Mouse (Mus musculus) ovary, postnatal 36 days (tissue): ENCODE measurements around the gene Gm5724.

Source experiments
- DNase-seq: peaks from one replicate; pipeline ENCODE4 v3.0.0; 2022; ENCODE audit warnings: low spot score, mixed read lengths

The Gm5724 gene

GRCm38 (mm10) chr6:141773710-141774109 lies at the start of gene Gm5724:
Gene Gm5724, minus strand, starts transcription at chr6:141773810.
- no peak for DNase-seq

- DNase-seq: no peak
Observed at GRCm38 (mm10) chr6:141797837-141798236, 24.2 kb upstream of the Gm5724 start.

DNA sequence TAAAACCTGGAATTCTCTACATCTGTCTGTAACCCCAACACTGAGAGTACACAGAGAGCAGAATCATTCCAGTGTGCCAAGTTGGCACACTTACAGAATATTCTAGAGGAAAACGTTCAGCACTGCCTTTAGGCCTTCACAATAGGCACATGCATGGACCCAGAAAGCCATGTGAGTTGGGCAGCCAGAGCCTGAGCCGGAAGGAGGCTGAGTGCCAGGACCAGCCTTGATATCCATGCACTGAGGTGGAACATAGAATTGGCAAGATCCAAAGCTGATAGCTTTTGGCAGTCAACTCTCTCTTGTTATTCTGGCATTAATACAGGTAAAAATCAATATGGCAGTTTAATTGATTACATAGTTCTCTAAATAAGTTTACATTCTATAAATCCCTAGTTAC lies 866 bp upstream of the Gm5724 start:
- peak; percentile 7 for DNase-seq

GRCm38 (mm10) chr6:141691246-141691645 lies 82.4 kb downstream of the Gm5724 start:
- DNase-seq: no peak

DNA sequence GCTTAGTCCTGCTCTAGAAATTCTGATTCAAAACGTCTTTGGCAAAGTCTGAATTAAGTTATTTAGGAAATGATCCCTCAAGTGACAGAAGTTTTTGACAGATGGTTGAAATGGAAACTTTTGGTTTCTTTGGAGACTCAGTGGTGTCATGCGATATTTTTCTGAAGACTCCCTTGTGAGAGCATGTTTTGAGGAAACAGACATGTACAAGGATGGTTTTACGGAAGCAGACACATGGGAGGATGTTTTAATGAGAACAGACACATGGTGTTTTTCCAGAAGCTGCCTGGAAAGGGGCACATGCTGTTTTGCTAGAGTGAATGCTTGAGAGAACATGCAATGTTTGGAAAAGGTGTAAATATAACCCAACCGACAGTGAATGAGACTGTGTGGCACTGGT lies 86.6 kb downstream of the Gm5724 start:
- no peak for DNase-seq
